Mouse (Mus musculus) limb, embryonic 11.5 days (tissue): Measurements from ENCODE around the gene Phf2. TPM values are rescaled to one million over a fixed set of nuclear protein-coding genes. Genes with fewer than 3 reads are reported as not detected.

ENCODE experiments used
- ATAC-seq: fragments of 200-750 bp; cut with Nextera tagmentation; 2 replicates; pipeline ENCODE4 v1.8.0; 2017; ENCODE audit warnings: low read depth; ENCODE audit not compliant: insufficient number of reproducible peaks, low FRiP score, low TSS enrichment
- DNase-seq: peaks from one replicate; pipeline ENCODE4 v3.0.0-alpha.2; 2015; ENCODE audit warnings: low spot score
- H3K27ac ChIP-seq: fragments of 300-500 bp; sonication (generic); replicated peaks from 2 replicates; pipeline ENCODE4 v1.5.1; 2014; ENCODE audit warnings: low read depth, mild to moderate bottlenecking, low read length
- H3K27me3 ChIP-seq: fragments of 300-500 bp; sonication (generic); 2 replicates; pipeline ENCODE4 v1.6.1; 2014; ENCODE audit warnings: mild to moderate bottlenecking, low read length, mixed read lengths; ENCODE audit not compliant: control insufficient read depth, insufficient read depth
- H3K36me3 ChIP-seq: fragments of 300-500 bp; sonication (generic); 2 replicates; pipeline ENCODE4 v1.6.1; 2014; ENCODE audit warnings: mild to moderate bottlenecking, low read length, moderate library complexity, mixed read lengths; ENCODE audit not compliant: control insufficient read depth, insufficient read depth
- H3K4me1 ChIP-seq: fragments of 300-500 bp; sonication (generic); 2 replicates; pipeline ENCODE4 v1.6.1; 2014; ENCODE audit warnings: low read length, mixed read lengths; ENCODE audit not compliant: control insufficient read depth, insufficient read depth
- H3K4me2 ChIP-seq: fragments of 300-500 bp; sonication (generic); 2 replicates; pipeline ENCODE4 v1.6.1; 2014; ENCODE audit warnings: low read depth, mild to moderate bottlenecking, moderate library complexity; ENCODE audit not compliant: severe bottlenecking
- H3K4me3 ChIP-seq: fragments of 300-500 bp; sonication (generic); 2 replicates; pipeline ENCODE4 v1.5.1; 2014; ENCODE audit warnings: low read depth, low read length
- H3K9ac ChIP-seq: fragments of 300-500 bp; sonication (generic); 2 replicates; pipeline ENCODE4 v1.6.1; 2014; ENCODE audit warnings: mild to moderate bottlenecking, low read length
- H3K9me3 ChIP-seq: fragments of 300-500 bp; sonication (generic); 2 replicates; pipeline ENCODE4 v1.6.1; 2016; ENCODE audit warnings: low read length; ENCODE audit not compliant: control insufficient read depth
- WGBS: fragments of 180-500 bp; shearing (Covaris S2); extraction: QIAGEN DNeasy Blood & Tissue Kit; methylation state at CpG from one replicate; pipeline ENCODE4 v1.1.7; 2014; 5-methylcytosine and 5-hydroxymethylcytosine counted together
- polyA plus RNA-seq: library from polyadenylated mRNA; unstranded; fragments of >200 nt; fragmentation: Nextera tagmentation; extraction: Ambion mirVana; gene quantifications from 2 replicates; pipeline ENCODE4 v1.2.1, GENCODE M21; 2014

The Phf2 gene
- polyA plus RNA-seq, 1 experiment from 2014 or later = 11.6 TPM

- WGBS = 72% methylated on average over 11 of the region's 11 CpGs
- Histone ChIP-seq H3K4me1 (no peaks in the 10 kb centered on the region), H3K27ac (no peak overlapping the region), H3K4me3 (no peak overlapping the region), H3K9me3 (no peaks in the 10 kb centered on the region), H3K27me3 (no peaks in the 10 kb centered on the region), H3K4me2 (no peak overlapping the region), H3K36me3 (no peaks in the 10 kb centered on the region), H3K9ac (no peak overlapping the region)
- ATAC-seq = no peak
- DNase-seq = no peak
Measured at GRCm38 (mm10) chr13:48768109-48768508, 102.8 kb downstream of the Phf2 start.

GRCm38 (mm10) chr13:48763701-48764245 is 107.1 kb downstream of the Phf2 start:
- Histone ChIP-seq H3K4me3 (no peak overlapping the region), H3K27ac (no peak overlapping the region), H3K36me3 (no peaks in the 10 kb centered on the region), H3K27me3 (no peaks in the 10 kb centered on the region), H3K9me3 (no peaks in the 10 kb centered on the region), H3K9ac (no peak overlapping the region), H3K4me1 (no peaks in the 10 kb centered on the region), H3K4me2 (no peak overlapping the region)
- ATAC-seq = no peak
- 50% methylated on average over 11 of the region's 11 CpGs for WGBS
- no peak for DNase-seq

- DNase-seq (no peak), ATAC-seq (no peak)
- Histone ChIP-seq H3K36me3 (no peaks in the 10 kb centered on the region), H3K9me3 (no peaks in the 10 kb centered on the region), H3K4me2 (no peak overlapping the region), H3K4me3 (no peak overlapping the region), H3K4me1 (no peaks in the 10 kb centered on the region), H3K9ac (no peak overlapping the region), H3K27me3 (no peaks in the 10 kb centered on the region), H3K27ac (no peak overlapping the region)
- 60% methylated on average over 8 of the region's 8 CpGs for WGBS
Measured at GRCm38 (mm10) chr13:48760855-48761436, 110.0 kb downstream of the Phf2 start.

- H3K27ac ChIP-seq = no peak overlapping the region
- 63% methylated on average over 15 of the region's 15 CpGs for WGBS
Measured at GRCm38 (mm10) chr13:48756769-48757168, 114.2 kb downstream of the Phf2 start.

More at GRCm38 (mm10) chr13:48756769-48757168, 114.2 kb downstream of the Phf2 start:
- H3K9me3 ChIP-seq = no peaks in the 10 kb centered on the region
- no peak overlapping the region for H3K4me2 ChIP-seq
- H3K27me3 ChIP-seq = no peaks in the 10 kb centered on the region
- ATAC-seq (no peak), DNase-seq (no peak)
- H3K4me3 ChIP-seq = no peak overlapping the region
- no peaks in the 10 kb centered on the region for H3K36me3 ChIP-seq
- no peak overlapping the region for H3K9ac ChIP-seq
- no peaks in the 10 kb centered on the region for H3K4me1 ChIP-seq

Other genes with a start within 250 kb of the Phf2 start
- gene Ptpdc1, start 245.5 kb downstream of the Phf2 start, polyA plus RNA-seq = 11.9 and 13.8 TPM in 2 replicates
- gene Barx1, start 208.1 kb downstream of the Phf2 start, polyA plus RNA-seq = 1.3 and 1.4 TPM in 2 replicates
- 20.2 and 22.7 TPM in 2 replicates for gene Fam120a, start 96.9 kb upstream of the Phf2 start, polyA plus RNA-seq